Mouse (Mus musculus): ENCODE measurements at regions not wholly inside any gene's neighbourhood (a gene's known extent, or its start where the extent isn't known, plus 50 kb on each side); places are given as distances from the start of the nearest gene placed in this dataset.

DNA sequence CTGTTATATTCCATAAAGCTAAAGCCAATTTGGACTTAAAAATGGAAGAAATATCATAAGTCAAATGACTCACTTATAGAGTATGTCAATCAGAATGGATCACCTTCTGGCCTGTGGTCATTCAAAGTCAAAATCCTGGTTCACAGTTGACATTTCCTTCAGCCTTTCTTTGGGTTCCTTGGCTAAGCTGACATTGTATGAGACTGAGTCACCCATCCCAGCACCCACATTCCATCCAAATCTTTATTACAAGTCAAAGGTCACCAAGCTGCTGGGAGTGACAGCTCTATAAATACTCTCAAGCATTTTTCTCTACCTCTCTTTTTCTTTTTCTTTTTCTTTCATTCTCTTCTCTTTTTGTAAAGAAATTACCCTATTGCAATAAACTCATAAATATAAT is 145.3 kb upstream of the Gm11114 start:
- no peak for DNase-seq
- no peak for TF ChIP-seq CTCF (IDR thresholded peaks at IDR 0.05; ENCODE audit: low read depth)
- Histone ChIP-seq H3K9me3 (ENCODE audit: low read length) (no peaks in the 10 kb centered on the region), H3K4me3 (ENCODE audit: low read depth, low read length) (no peak overlapping the region), H3K9ac (no peak overlapping the region), H3K27me3 (ENCODE audit: insufficient read depth, low read length) (no peaks in the 10 kb centered on the region), H3K4me1 (ENCODE audit: insufficient read depth) (no peaks in the 10 kb centered on the region), H3K36me3 (ENCODE audit: insufficient read depth) (no peaks in the 10 kb centered on the region), H3K4me2 (ENCODE audit: low read depth) (no peak overlapping the region), H3K27ac (ENCODE audit: low read depth, low read length) (no peak overlapping the region)
- no peak for ATAC-seq

DNA sequence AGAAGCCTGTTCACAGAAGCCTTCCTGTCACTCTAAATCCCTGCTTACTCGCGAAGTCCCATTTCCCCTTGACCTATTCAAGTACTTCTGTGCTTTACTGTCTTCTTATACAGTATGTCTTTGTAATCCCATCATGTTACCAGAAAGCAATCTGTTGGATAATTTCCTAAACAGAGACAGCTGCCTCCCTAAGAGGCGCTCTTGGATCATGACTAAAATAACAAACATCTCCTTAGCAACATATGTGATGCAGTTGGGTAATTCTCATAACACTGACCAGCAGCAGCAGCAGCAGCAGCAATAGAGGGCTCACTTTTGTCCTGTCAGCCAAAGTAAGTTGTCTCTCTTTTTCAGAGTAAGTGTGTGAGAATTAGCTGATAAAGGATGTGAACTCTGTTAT is 138.1 kb upstream of the Gm11114 start:
- no peaks in the 10 kb centered on the region for H3K27me3 ChIP-seq (ENCODE audit: insufficient read depth, low read length)
- H3K4me3 ChIP-seq (ENCODE audit: low read depth, low read length) = no peak overlapping the region
- no peak overlapping the region for H3K27ac ChIP-seq (ENCODE audit: low read depth, low read length)
- no peaks in the 10 kb centered on the region for H3K36me3 ChIP-seq (ENCODE audit: insufficient read depth)
- ATAC-seq (peak; percentile 38; the same call in 1 of the 2 replicates), DNase-seq (no peak)
- no peak for TF ChIP-seq CTCF (IDR thresholded peaks at IDR 0.05; ENCODE audit: low read depth)
- WGBS = 54% methylated on average over 3 of the region's 3 CpGs
- no peak overlapping the region for H3K4me2 ChIP-seq (ENCODE audit: low read depth)
- no peak overlapping the region for H3K9ac ChIP-seq
- no peaks in the 10 kb centered on the region for H3K9me3 ChIP-seq (ENCODE audit: low read length)
- no peaks in the 10 kb centered on the region for H3K4me1 ChIP-seq (ENCODE audit: insufficient read depth)

- no peak overlapping the region for H3K27ac ChIP-seq (ENCODE audit: low read depth, low read length)
- H3K27me3 ChIP-seq (ENCODE audit: insufficient read depth, low read length) = no peaks in the 10 kb centered on the region
- no peak overlapping the region for H3K4me3 ChIP-seq (ENCODE audit: low read depth, low read length)
- DNase-seq (no peak), ATAC-seq (no peak)
- no peak overlapping the region for H3K9ac ChIP-seq
- no peak overlapping the region for H3K4me2 ChIP-seq (ENCODE audit: low read depth)
- no peaks in the 10 kb centered on the region for H3K9me3 ChIP-seq (ENCODE audit: low read length)
- no peaks in the 10 kb centered on the region for H3K4me1 ChIP-seq (ENCODE audit: insufficient read depth)
- TF ChIP-seq CTCF (IDR thresholded peaks at IDR 0.05; ENCODE audit: low read depth) = no peak
- WGBS = 74% methylated on average over 3 of the region's 3 CpGs
- no peaks in the 10 kb centered on the region for H3K36me3 ChIP-seq (ENCODE audit: insufficient read depth)
These were observed 111.4 kb upstream of the Gm11114 start for GRCm38 (mm10) chr9:85201202-85201601.

DNA sequence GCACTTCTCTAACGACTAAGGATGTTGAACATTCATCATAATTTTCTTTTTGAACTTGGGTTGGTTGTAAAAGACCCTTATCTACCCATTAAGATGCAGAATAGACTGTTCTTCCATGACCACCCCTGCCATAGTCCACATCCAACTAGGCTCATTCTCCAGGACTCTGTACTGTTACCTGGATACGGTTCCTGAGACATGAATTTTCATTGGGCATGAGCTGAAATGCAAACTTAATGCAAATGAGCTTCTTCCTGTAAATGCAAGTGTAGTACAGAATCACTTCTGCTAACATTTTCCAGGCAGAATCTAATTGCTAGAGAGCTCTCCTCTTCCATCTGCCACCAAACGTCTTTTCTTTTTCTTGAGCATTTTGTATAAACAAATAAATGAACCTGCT is 87.7 kb upstream of the Gm11114 start:
- WGBS = 33% methylated on average over 3 of the region's 3 CpGs
- no peak overlapping the region for H3K27ac ChIP-seq (ENCODE audit: low read depth, low read length)
- no peaks in the 10 kb centered on the region for H3K27me3 ChIP-seq (ENCODE audit: insufficient read depth, low read length)
- H3K9ac ChIP-seq = no peak overlapping the region
- DNase-seq = peak; percentile 27
- TF ChIP-seq CTCF (IDR thresholded peaks at IDR 0.05; ENCODE audit: low read depth) = no peak
- peak; percentile 69 for ATAC-seq
- H3K4me2 ChIP-seq (ENCODE audit: low read depth) = no peak overlapping the region
- H3K9me3 ChIP-seq (ENCODE audit: low read length) = no peaks in the 10 kb centered on the region
- H3K36me3 ChIP-seq (ENCODE audit: insufficient read depth) = no peaks in the 10 kb centered on the region
- no peaks in the 10 kb centered on the region for H3K4me1 ChIP-seq (ENCODE audit: insufficient read depth)
- H3K4me3 ChIP-seq (ENCODE audit: low read depth, low read length) = no peak overlapping the region

All from forebrain, postnatal 0 days (tissue).